Mouse (Mus musculus): ENCODE data around the gene Opn3. TPM values are rescaled to one million over a fixed set of nuclear protein-coding genes. Genes with fewer than 3 reads are reported as not detected.

Gene Opn3
- polyA plus RNA-seq, 1 experiment from 2014 or later: 16.4 TPM

DNA sequence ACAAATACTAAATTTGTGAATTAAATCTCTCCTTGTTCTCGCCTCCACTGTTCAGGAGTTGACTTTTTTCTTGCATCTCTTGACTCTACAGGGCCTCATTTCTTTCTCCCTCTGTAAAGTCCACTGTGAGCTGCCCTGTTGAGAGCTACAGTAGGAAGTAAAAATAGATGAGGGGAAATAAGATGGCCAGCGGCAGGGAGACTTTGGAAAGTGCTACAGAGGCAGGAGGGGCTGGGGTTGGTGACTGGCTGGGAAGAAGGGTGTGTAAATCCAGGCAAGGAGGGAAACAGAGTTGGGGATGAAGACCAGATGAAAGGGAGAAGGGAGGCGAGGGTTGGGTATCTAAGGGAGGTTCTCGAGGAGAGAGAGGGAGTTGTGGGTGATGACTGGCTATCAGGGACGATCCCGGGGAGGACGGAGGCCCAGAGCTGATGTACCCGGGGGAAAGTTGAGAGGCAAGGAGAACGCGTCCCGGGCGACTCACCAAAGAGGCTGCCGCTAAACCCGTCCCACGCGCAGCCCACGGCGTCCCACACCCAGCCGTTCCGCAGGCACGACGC is 810 bp downstream of the Opn3 start:
- WGBS: 1% methylated on average over 22 of the region's 22 CpGs
- Histone ChIP-seq H3K27me3 (ENCODE audit: low read depth, poor library complexity, severe bottlenecking) (no peaks in the 10 kb centered on the region; the same call in 1 of the 2 replicates), H3K4me1 (peaks cover 29% of the 10 kb centered on the region), H3K36me3 (peaks cover 18% of the 10 kb centered on the region), H3K27ac (replicated peaks) (peak overlapping the region; percentile 98), H3K4me3 (peak overlapping the region; percentile 81), H3K9me3 (replicated peaks) (no peaks in the 10 kb centered on the region)
- no peak for DNase-seq (ENCODE audit: low spot score)

DNA sequence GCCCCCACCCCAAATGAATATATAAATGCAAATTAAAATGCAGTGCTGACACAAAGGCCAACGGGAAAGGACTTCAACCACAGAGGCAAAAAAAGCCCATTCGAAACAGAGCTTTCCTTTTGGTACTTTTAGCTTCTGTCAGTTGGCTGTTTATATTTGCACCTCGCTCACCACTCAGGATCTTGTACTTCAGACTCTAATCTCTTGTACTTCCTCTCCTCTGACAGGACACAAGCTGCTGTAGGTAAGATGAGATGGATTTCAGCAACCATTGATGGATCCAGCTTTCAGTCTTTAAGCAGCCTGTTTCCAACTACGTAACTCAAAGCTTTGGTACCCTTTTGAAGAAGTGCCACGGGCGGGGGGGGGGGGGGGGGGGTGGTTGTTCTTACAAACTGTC is 11.6 kb downstream of the Opn3 start:
- Histone ChIP-seq H3K27ac (replicated peaks) (no peak overlapping the region), H3K9me3 (replicated peaks) (no peaks in the 10 kb centered on the region), H3K27me3 (ENCODE audit: low read depth, poor library complexity, severe bottlenecking) (no peaks in the 10 kb centered on the region), H3K36me3 (peaks cover 27% of the 10 kb centered on the region), H3K4me3 (no peak overlapping the region), H3K4me1 (no peaks in the 10 kb centered on the region)
- WGBS: 91% methylated on average over 6 of the region's 6 CpGs
- DNase-seq (ENCODE audit: low spot score): no peak

DNA sequence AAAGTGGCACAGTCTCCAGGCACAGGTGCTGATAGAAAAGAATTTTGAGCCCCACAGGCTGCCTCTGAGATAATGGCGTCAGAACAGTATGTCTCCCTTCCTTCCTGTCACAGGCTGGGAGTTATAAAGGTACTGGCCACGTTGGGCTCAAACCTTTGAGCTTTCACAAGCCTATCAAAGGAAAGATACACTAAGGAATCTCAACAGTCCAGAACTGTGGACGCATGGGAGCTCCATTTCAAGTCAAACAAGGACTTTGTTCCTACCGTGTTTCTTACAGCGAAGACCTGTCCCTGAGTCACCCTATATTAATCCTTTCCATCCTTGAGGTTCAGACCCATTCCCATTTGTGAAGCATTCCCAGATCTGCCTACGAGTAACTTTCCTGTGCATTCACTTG is 15.1 kb downstream of the Opn3 start:
- peaks cover 13% of the 10 kb centered on the region for H3K36me3 ChIP-seq
- WGBS: 90% methylated on average over 6 of the region's 6 CpGs
- no peak for DNase-seq (ENCODE audit: low spot score)

DNA sequence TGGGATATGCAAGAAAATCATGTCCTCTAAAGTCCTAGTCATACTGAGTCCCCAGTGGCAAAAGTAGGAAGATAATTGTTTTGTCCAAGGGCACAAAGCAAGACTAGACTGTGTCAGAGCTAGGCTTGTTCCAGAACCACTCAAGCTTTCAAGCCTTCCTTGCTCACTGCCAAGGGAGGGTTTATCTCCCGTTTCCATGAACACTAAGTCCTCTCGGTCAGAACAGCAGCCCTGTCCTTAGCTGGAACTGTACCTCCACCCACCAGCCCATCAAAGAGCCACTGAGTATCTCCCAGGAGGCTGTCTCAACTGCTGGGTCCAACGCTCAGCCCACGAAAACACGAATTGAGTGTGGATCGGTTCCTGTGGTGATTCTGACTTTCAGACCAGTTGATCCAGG is 17.5 kb downstream of the Opn3 start:
- 88% methylated on average over 6 of the region's 6 CpGs for WGBS
- H3K36me3 ChIP-seq: peaks cover 8% of the 10 kb centered on the region
- DNase-seq (ENCODE audit: low spot score): no peak
- no peak overlapping the region for H3K27ac ChIP-seq (replicated peaks)
- H3K4me3 ChIP-seq: no peak overlapping the region
- no peaks in the 10 kb centered on the region for H3K27me3 ChIP-seq (ENCODE audit: low read depth, poor library complexity, severe bottlenecking)
- no peaks in the 10 kb centered on the region for H3K9me3 ChIP-seq (replicated peaks)
- no peaks in the 10 kb centered on the region for H3K4me1 ChIP-seq

More for the DNA sequence above, 15.1 kb downstream of the Opn3 start:
- Histone ChIP-seq H3K4me3 (no peak overlapping the region), H3K27ac (replicated peaks) (no peak overlapping the region), H3K9me3 (replicated peaks) (no peaks in the 10 kb centered on the region), H3K4me1 (no peaks in the 10 kb centered on the region), H3K27me3 (ENCODE audit: low read depth, poor library complexity, severe bottlenecking) (no peaks in the 10 kb centered on the region)

DNA sequence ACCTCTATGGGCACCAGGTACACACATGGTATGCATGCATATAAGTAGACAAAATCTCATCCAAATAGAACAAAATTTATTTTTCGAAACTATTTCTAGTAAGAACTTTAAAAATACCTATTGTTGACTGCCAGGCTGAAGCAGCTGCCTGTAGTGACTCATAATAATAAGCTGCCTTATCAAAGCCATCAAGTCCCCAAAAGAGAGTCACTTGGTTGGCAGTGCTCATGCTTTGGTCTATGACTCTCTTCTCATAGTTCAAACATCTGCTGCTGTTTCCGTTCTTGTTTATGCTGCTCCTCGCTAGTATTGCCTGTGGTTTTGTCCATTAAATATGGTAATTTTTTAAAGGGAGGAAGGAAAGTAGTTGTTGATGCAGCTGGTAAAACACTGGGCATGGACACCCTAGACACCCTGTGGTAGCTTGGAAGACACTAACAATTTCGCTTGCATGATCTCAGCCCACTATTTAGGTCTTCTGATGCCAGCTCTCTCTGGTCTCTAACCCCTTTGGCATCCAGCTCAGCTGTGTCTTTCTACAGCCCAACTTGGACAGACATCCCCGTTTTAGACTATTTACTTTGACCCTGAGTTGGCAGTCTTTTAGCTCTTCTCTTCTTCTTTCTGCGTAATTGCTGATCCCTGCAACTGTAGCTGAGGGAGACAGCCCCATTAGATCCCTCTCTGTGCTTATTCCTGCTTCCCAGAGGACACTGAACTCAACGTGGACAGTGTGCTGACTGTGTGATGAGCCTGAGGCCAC is 18.8 kb downstream of the Opn3 start:
- Histone ChIP-seq H3K27me3 (ENCODE audit: low read depth, poor library complexity, severe bottlenecking) (no peaks in the 10 kb centered on the region), H3K27ac (replicated peaks) (no peak overlapping the region), H3K4me1 (no peaks in the 10 kb centered on the region), H3K4me3 (no peak overlapping the region), H3K9me3 (replicated peaks) (no peaks in the 10 kb centered on the region), H3K36me3 (peaks cover 8% of the 10 kb centered on the region)
- DNase-seq (ENCODE audit: low spot score): no peak
- WGBS: 85% methylated on average over 7 of the region's 7 CpGs

DNA sequence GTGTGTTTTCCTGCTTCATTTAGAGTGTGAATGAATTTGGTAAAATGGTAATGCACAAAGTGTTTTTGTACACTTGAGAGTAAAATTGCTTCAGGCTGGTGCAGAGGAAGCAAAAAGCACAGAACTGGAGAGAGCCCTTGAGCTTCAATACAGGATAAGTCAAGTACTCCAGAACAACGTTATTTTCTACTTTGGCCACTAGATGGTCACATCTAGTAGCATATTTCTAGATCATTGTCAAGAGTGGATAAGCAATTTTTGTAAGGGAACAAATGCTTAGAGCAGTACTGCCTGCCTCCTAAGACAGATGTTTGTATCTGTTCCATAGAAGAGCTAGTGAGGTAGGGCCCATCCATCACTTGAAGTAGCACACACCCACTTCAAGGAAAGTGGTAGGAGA is 20.9 kb downstream of the Opn3 start:
- 50% methylated on average over 1 of the region's 1 CpGs for WGBS
- H3K4me3 ChIP-seq: no peak overlapping the region
- no peak for DNase-seq (ENCODE audit: low spot score)
- peaks cover 5% of the 10 kb centered on the region for H3K36me3 ChIP-seq
- H3K27ac ChIP-seq (replicated peaks): no peak overlapping the region
- H3K9me3 ChIP-seq (replicated peaks): no peaks in the 10 kb centered on the region
- H3K4me1 ChIP-seq: no peaks in the 10 kb centered on the region
- no peaks in the 10 kb centered on the region for H3K27me3 ChIP-seq (ENCODE audit: low read depth, poor library complexity, severe bottlenecking)

DNA sequence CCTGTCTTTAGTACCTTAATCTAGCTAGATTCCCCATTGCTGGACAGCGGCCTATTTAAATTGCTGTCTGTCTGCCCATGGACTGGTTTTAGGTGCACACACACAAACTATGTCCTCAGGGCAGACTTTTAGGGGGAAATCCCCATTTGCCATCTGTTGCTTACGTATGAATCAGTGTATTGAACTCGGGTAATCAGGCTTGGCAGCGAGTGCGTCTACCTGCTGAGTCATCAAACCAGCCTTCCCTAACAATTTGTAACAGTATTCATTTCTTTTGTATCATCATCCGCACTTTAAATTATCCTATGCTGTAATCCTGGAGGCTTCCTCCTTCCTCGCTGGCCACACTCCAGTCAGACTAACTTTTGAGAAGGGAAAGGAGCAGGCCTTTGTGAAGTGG is 22.5 kb downstream of the Opn3 start:
- H3K4me1 ChIP-seq: 0 out of 2 replicates have a peak, but pooled peaks cover 6% of the 10 kb centered on the region
- DNase-seq (ENCODE audit: low spot score): no peak
- WGBS: 80% methylated on average over 7 of the region's 7 CpGs

DNA sequence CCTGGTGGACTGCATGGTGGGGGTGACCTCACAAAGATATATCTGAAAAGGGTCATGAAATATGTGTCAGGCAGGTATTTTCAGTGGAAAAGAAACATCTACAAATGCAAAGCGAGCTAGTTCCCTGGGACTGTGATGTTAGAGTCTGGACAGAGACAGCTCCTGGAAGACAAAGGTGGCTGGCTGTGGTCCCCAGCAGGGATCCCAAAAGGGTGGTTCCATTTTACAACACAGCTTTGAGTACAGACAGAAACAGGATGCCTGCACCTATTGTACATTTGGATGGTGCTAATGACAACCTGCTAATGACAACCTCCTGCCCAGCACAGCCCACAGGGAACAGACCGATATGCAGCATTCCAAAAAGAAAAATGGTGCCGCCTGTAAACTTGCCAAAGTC is 23.1 kb downstream of the Opn3 start:
- 94% methylated on average over 3 of the region's 3 CpGs for WGBS

More for the DNA sequence above, 22.5 kb downstream of the Opn3 start:
- H3K4me3 ChIP-seq: no peak overlapping the region
- H3K9me3 ChIP-seq (replicated peaks): no peaks in the 10 kb centered on the region
- no peaks in the 10 kb centered on the region for H3K27me3 ChIP-seq (ENCODE audit: low read depth, poor library complexity, severe bottlenecking)
- no peaks in the 10 kb centered on the region for H3K36me3 ChIP-seq
- H3K27ac ChIP-seq (replicated peaks): no peak overlapping the region

DNA sequence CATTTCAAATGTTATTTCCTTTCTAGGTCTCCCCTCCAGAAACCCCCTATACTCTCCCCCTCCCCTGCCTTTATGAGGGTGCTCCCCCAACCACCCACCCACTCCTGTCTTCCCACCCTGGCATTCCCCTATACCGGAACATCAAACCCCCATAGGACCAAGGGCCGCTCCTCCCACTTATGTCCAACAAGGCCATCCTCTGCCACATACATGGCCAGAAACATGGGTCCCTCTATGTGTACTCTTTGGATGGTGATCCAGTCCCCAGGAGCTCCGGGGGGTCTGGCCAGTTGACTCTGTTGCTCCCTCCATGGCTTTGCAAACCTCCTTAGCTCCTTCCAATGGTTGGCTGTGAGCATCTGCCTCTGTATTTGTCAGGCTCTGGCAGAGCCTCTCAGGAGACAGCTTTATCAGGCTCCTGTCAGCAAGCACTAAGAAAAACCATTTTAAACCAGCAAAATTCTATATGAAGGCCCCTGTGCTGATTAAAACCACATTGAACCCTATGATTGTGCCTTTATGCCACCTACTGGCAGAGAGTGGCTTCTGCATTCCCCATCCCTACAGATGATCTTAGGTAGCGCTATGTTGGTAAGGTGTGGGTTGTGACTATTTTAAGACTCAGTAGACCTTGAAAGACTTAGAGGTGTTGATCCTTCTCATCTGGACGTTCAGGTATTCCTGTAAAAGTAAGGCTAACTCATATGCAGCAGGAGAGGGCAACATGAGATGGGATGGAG is 23.7 kb downstream of the Opn3 start:
- DNase-seq (ENCODE audit: low spot score): no peak
- H3K27me3 ChIP-seq (ENCODE audit: low read depth, poor library complexity, severe bottlenecking): no peaks in the 10 kb centered on the region
- H3K4me1 ChIP-seq: 0 out of 2 replicates have a peak, but pooled peaks cover 6% of the 10 kb centered on the region
- peaks cover 6% of the 10 kb centered on the region for H3K36me3 ChIP-seq
- WGBS: 85% methylated on average over 5 of the region's 5 CpGs
- no peak overlapping the region for H3K27ac ChIP-seq (replicated peaks)
- H3K9me3 ChIP-seq (replicated peaks): no peaks in the 10 kb centered on the region
- no peak overlapping the region for H3K4me3 ChIP-seq

More for the DNA sequence above, 23.1 kb downstream of the Opn3 start:
- H3K27ac ChIP-seq (replicated peaks): no peak overlapping the region
- no peak overlapping the region for H3K4me3 ChIP-seq
- H3K36me3 ChIP-seq: peaks cover 3% of the 10 kb centered on the region; the same call in 1 of the 2 replicates
- H3K9me3 ChIP-seq (replicated peaks): no peaks in the 10 kb centered on the region
- DNase-seq (ENCODE audit: low spot score): no peak
- H3K4me1 ChIP-seq: 0 out of 2 replicates have a peak, but pooled peaks cover 6% of the 10 kb centered on the region
- H3K27me3 ChIP-seq (ENCODE audit: low read depth, poor library complexity, severe bottlenecking): no peaks in the 10 kb centered on the region

DNA sequence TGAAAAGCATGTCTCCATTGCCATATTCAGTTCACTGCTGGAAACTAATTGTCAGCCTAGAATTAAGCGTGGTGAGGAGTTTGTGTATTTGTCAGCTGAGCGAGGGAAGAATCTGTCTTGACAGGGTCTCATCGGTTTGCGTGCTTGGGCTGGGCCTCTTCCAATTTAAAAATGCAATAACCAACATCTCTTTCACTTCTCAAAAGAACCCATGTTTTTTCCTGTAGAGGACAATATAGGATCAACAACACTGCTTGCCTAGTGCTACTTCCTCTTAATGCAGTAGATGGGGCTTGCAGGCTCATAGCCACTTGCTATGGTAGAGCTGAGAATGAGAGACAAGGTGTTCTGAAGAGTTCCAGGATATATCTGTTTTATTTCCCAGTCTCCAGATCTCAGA is 32.7 kb downstream of the Opn3 start:
- peaks cover 27% of the 10 kb centered on the region for H3K36me3 ChIP-seq
- H3K4me1 ChIP-seq: no peaks in the 10 kb centered on the region
- H3K27ac ChIP-seq (replicated peaks): no peak overlapping the region
- H3K27me3 ChIP-seq (ENCODE audit: low read depth, poor library complexity, severe bottlenecking): no peaks in the 10 kb centered on the region
- H3K4me3 ChIP-seq: no peak overlapping the region
- WGBS: 95% methylated on average over 4 of the region's 4 CpGs
- no peaks in the 10 kb centered on the region for H3K9me3 ChIP-seq (replicated peaks)
- DNase-seq (ENCODE audit: low spot score): no peak

DNA sequence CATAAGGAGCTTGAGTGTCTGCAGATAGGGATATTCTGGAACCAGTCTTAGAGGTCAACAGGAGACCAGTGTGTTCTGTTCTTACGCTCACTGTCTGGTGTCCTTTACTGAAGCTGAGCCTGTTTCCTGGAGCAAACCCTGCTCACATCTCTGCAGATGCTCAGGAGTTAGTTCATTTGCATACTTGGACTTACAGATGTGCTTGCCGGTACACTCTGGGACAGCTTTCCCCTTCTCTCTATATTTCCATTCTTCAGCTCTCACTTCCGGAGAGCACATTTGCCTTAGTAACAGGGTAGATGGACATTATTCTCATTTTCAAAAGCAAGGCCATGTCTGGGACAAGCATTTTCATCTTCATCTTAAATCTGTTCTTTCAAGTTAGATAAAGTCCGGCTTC is 44.0 kb downstream of the Opn3 start:
- no peaks in the 10 kb centered on the region for H3K4me1 ChIP-seq
- DNase-seq (ENCODE audit: low spot score): no peak
- no peak overlapping the region for H3K27ac ChIP-seq (replicated peaks)
- no peaks in the 10 kb centered on the region for H3K27me3 ChIP-seq (ENCODE audit: low read depth, poor library complexity, severe bottlenecking)
- H3K4me3 ChIP-seq: no peak overlapping the region
- H3K9me3 ChIP-seq (replicated peaks): no peaks in the 10 kb centered on the region
- no peaks in the 10 kb centered on the region for H3K36me3 ChIP-seq
- WGBS: 97% methylated on average over 4 of the region's 4 CpGs

DNA sequence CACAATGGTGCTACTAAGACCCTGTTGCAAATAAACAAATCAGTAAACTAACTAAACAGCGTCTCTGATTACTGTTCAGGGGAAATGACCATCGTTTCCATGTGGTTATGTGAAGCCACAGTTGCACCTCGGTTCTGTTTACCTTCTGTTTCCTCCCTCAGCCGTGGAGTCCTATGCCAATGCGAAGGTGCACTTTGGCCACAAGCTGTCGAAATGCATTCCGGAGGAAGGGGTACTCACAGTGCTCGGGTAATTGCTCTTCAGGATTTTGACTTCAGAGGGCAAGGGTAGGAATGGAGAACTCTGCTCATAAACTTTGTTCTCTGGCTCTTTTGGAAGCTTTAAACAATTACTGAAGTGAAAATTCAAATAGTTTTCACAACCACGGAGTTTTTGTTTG is 45.6 kb downstream of the Opn3 start:
- Histone ChIP-seq H3K4me1 (peaks cover 4% of the 10 kb centered on the region; the same call in 1 of the 2 replicates), H3K27ac (replicated peaks) (no peak overlapping the region), H3K27me3 (ENCODE audit: low read depth, poor library complexity, severe bottlenecking) (no peaks in the 10 kb centered on the region), H3K4me3 (no peak overlapping the region), H3K36me3 (no peaks in the 10 kb centered on the region), H3K9me3 (replicated peaks) (no peaks in the 10 kb centered on the region)
- DNase-seq (ENCODE audit: low spot score): no peak
- 83% methylated on average over 9 of the region's 9 CpGs for WGBS
